Mouse (Mus musculus) gastrocnemius, postnatal 14 days (tissue): ENCODE data around the gene Wdr91. TPM values are rescaled to one million over a fixed set of nuclear protein-coding genes. Genes with fewer than 3 reads are reported as not detected.

Source experiments
- DNase-seq: peaks from one replicate; pipeline ENCODE4 v3.0.0; 2021; ENCODE audit warnings: mixed read lengths
- intact Hi-C: fragments of 180-260 bp; cut with DNase I; formaldehyde crosslinking; loops from one replicate; pipeline ENCODE4 v1.15.1; 2025; ENCODE audit warnings: low total_unique reads
- total RNA-seq, 2 experiments: library from RNA; stranded (reverse); gene quantifications; 2 replicates each; pipeline ENCODE4 v1.2.3; 2021

The Wdr91 gene
- total RNA-seq, 2 experiments from 2014 or later = 9.3 to 9.7 TPM

DNA sequence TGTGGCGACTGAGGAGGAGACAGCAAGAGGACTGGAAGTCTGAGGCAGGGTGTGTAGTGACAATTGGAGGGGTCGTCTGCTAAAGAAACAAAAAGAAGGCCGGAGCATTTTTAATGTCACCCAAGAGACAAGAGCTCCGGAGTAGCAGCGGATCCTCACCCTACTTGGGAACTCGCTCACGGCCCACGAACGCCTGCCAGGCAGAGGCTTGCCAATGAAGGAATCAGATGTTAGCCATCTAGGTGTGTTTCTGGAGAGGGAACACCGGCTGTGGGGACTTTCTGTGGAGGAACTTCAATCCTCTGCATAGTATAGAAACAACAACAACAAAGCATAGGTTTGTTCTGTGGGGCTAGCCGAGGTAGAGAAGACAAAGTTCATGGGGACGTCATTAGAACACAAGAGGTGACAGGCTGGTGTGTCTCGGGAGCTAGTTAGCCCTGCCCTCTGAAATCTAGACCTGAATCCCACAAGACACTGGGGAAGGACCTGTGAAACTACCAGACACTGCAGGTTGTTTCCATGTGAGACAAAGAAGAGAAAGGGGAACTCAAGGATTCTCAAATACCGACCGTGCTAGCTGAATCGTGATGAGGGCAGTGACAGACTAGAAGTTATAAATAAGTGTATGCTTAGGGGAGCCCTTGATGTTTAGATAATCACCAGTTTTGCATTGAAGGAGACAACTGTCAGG lies 43.2 kb downstream of the Wdr91 start:
- intact Hi-C loops = no loop called here

DNA sequence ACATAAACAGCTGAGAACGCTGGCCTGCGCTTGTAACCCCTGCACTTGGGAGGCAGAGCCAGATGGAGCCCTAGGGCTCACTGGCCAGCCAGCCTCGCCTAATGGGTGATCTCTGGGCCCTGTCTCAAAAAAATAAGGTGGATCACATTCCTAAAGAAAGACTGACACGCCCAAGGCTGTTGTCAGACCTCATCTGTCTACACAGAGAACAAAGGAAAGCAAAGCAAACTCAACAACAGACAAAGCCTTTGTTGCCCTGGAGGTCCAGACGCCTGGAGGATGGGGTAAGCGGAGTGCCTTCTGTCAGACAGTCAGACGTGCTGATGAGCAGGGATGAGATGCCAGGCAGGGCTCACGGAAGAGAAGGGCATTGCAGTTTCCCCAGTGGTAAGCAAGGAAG lies 43.9 kb downstream of the Wdr91 start:
- intact Hi-C loops = no loop called here
- no peak for DNase-seq

More for the DNA sequence above, 43.2 kb downstream of the Wdr91 start:
- DNase-seq = no peak

DNA sequence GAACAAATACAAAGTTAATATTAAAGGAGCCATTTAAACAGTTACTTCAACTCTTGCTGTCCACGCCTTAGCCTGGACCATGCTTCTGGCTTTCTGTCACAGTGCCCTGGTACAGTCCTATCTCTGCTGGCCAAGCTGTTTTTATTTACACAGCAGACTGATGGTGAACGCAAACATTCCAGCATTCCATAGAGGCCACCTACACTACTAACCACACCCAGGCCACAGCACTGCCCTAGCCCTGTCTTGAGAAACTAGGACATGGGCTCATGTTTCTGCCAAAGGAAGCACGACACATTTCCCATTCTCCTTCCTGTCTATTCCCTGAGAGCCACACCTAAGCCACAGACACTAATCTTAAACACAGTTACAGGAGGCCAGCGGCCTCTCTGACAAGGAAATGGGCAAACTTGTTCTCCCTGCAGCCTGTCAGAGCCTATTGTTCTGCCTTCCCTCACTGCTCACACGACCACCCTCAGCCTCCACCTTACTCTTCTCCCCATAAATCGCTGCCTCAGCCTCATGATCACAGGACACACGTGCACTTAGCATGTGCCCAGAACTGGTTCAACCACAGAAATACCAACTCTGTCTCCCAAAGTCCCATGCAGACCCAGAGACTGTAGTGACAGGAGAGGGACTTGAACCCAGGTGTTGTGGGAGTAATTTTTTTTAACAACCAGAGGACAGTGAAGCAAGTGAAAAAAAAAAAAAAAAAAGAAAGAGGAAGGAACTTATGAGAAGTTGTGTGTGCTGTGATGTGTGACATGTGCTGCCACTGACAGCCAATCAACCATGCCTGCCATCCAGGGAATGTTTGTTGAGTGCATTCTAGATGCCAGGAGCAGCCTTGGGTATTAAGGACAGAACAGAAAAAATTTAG lies 44.7 kb downstream of the Wdr91 start:
- no peak for DNase-seq
- intact Hi-C loops = no loop called here

DNA sequence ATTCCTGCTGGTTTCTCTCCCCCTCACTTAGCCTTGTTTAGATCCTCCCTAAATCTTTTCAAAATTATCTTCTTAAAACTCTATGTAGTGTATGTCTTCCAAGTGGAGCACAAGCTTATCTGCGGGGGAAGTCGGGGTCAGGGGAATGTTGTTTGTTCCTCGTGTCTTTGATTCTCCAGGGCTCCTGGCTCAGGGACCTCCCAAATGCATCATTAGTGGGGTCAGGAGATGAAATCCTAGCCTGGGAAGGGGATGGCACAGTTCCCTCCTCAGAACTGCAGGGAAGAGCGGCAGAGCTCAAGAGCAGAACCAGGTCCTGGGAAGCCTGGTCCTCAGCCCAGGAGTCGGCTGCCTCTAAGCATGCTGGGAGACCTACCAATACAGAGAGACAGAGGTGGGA lies 45.5 kb downstream of the Wdr91 start:
- no peak for DNase-seq
- intact Hi-C loops = no loop called here

GRCm38 (mm10) chr6:34863786-34864514 lies 46.7 kb downstream of the Wdr91 start:
- no peak for DNase-seq
- intact Hi-C loops = no loop called here

- intact Hi-C loops = no loop called here
Observed at GRCm38 (mm10) chr6:34862791-34863403, 47.8 kb downstream of the Wdr91 start, which contains the start of gene Tmem140. Tmem140 (plus strand) TSS chr6:34863146.

DNA sequence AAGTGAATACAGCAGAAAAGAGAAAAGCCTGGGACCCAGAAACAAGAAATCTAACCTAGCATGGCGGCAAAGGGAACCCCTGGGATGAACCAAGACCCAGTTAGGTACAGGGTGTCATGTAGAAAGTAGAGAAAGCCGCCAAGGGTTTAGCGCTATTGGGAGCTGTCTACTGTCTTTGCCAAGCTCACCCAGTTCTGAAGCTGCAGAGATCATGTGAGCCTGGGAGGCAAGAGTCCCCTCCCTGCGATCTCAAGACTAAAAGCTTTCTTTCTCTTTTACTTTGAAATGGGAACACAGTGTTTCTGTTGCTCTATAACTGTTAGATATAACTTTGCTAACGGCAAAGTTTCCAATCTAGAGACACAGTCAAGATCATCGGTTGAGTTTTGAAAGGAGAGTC lies 48.3 kb downstream of the Wdr91 start:
- intact Hi-C loops = no loop called here
- DNase-seq = no peak

More at GRCm38 (mm10) chr6:34862791-34863403, 47.8 kb downstream of the Wdr91 start, which contains the start of gene Tmem140:
- DNase-seq = no peak

DNA sequence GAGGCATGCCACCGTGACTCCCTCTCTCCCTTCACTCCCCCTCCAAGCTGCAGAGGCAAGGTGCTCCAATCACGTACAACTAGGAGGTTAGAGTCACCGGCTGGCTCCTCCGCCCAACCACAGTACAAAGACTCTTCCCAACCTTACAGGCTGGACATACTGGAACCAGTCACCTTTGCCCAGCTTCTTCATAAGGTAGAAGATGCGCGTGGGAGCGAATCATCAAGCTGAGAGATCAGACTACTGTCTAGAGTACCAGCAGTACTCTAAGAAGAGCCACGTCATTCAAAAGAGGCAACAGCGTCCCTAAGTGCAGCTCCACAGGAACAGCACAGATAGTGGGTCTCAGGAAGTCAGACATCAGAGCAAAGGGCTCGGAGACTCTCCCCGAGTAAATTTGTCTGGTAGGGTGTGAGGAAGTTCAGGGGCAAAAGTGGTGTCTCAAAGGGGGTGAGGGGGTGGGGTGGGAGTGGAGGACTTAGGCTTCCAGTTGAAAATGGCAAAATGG lies 49.1 kb downstream of the Wdr91 start:
- intact Hi-C loops = no loop called here
- DNase-seq = no peak

GRCm38 (mm10) chr6:34832352-34832751 lies 78.3 kb downstream of the Wdr91 start:
- DNase-seq = no peak

More at GRCm38 (mm10) chr6:34832352-34832751, 78.3 kb downstream of the Wdr91 start:
- intact Hi-C loops = no loop called here

Other genes starting within 250 kb of the Wdr91 start
- gene Agbl3, start 130.4 kb downstream of the Wdr91 start, total RNA-seq = 1 to 10 TPM; 3.0 to 3.9 TPM
- gene Tmem140, start 47.7 kb downstream of the Wdr91 start, total RNA-seq = 10 to 100 TPM; 12.7 to 15.5 TPM
- 1 to 10 TPM; 4.0 to 5.0 TPM for gene Cyren, start 32.8 kb downstream of the Wdr91 start, total RNA-seq
- not detected for gene Stra8, start 9.3 kb upstream of the Wdr91 start, total RNA-seq
- gene Slc23a4, start 77.5 kb upstream of the Wdr91 start, total RNA-seq = under 1 TPM in 1 of 2 experiments, not detected in 1; 0.11 TPM
- 10 to 100 TPM; 19.8 to 21.6 TPM for gene Cnot4, start 222.8 kb upstream of the Wdr91 start, total RNA-seq